Mouse (Mus musculus) stomach, postnatal 0 days (tissue): ENCODE measurements at regions not wholly inside any gene's neighbourhood (a gene's known extent, or its start where the extent isn't known, plus 50 kb on each side); places are given as distances from the start of the nearest gene placed in this dataset.
"Not testable (repeated sequence)": the region's sequence is repeated elsewhere in the genome, so short reads cannot be mapped to it uniquely, and the experiment has no call there.

Experiments
- ATAC-seq: fragments of 200-750 bp; cut with Nextera tagmentation; 2 replicates; pipeline ENCODE4 v1.8.0; 2017; ENCODE audit not compliant: low FRiP score, low TSS enrichment
- DNase-seq: peaks from one replicate; pipeline ENCODE4 v3.0.0-alpha.2; 2016; ENCODE audit warnings: low spot score
- H3K27ac ChIP-seq: fragments of 300-500 bp; sonication (generic); replicated peaks from 2 replicates; pipeline ENCODE4 v1.5.1; 2014; ENCODE audit warnings: mild to moderate bottlenecking, control low read depth
- H3K27me3 ChIP-seq: fragments of 300-500 bp; sonication (generic); 2 replicates; pipeline ENCODE4 v1.6.1; 2014; ENCODE audit warnings: low read length; ENCODE audit not compliant: control insufficient read depth, insufficient read depth
- H3K36me3 ChIP-seq: fragments of 300-500 bp; sonication (generic); 2 replicates; pipeline ENCODE4 v1.6.1; 2014; ENCODE audit warnings: low read length, mixed read lengths; ENCODE audit not compliant: control insufficient read depth, insufficient read depth
- H3K4me1 ChIP-seq: fragments of 300-500 bp; sonication (generic); replicated peaks from 2 replicates; pipeline ENCODE4 v1.6.1; 2014; ENCODE audit warnings: antibody characterized with exemption; ENCODE audit not compliant: control insufficient read depth, insufficient read depth
- H3K4me2 ChIP-seq: fragments of 300-500 bp; sonication (generic); replicated peaks from 2 replicates; pipeline ENCODE4 v1.6.1; 2014; ENCODE audit warnings: low read depth, mild to moderate bottlenecking, control low read depth, moderate library complexity
- H3K4me3 ChIP-seq: fragments of 300-500 bp; sonication (generic); 2 replicates; pipeline ENCODE4 v1.5.1; 2014; ENCODE audit warnings: low read depth, low read length, control low read depth
- H3K9ac ChIP-seq: fragments of 300-500 bp; sonication (generic); 2 replicates; pipeline ENCODE4 v1.6.1; 2014; ENCODE audit warnings: mild to moderate bottlenecking, low read length, control low read depth, mixed read lengths
- H3K9me3 ChIP-seq: fragments of 300-500 bp; sonication (generic); 2 replicates; pipeline ENCODE4 v1.6.1; 2016; ENCODE audit warnings: low read length; ENCODE audit not compliant: control insufficient read depth
- CTCF ChIP-seq: IDR thresholded peaks from 2 replicates; pipeline ENCODE4 v1.5.1; 2016; ENCODE audit warnings: antibody characterized with exemption, low read depth, mild to moderate bottlenecking, moderate library complexity
- EP300 ChIP-seq: optimal IDR thresholded peaks from 2 replicates; pipeline ENCODE3; 2016; ENCODE audit warnings: antibody characterized with exemption
- WGBS: fragments of 180-500 bp; shearing (Covaris S2); extraction: QIAGEN DNeasy Blood & Tissue Kit; methylation state at CpG from one replicate; pipeline ENCODE4 v1.1.7; 2014; 5-methylcytosine and 5-hydroxymethylcytosine counted together

DNA sequence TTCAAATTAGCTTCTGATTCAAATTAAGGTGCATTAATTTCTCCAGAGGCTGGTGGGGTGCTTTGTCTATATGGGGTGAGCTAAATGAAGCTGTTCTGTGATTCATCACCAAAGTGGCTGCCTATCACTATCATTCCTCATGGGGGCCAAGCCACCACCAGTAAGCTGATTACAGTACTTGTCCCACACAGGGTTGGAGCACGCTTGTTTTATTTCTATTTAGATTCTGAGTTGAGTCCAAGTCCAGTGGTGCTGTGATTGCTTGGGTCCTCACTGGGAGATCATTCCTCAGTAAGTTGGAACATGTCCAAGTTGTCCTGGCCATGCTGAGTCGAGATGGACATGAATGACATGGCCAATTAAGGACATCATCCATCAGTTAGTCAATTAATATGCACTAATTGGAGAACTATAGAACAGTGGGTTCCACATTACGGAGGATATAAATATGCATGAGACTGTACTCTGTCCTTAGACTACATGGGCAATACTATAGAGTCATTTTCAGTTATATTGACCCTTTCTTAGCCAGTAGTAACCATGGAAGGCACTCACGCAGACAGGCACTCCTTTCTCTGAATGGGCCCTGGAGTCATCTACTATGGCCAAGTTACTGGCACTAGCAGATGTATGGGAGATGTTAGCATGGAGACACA is 105.3 kb upstream of the Tacr1 start:
- no peak for DNase-seq
- H3K27ac ChIP-seq = no peak overlapping the region
- whole genome bisulfite sequencing = 81% methylated on average over 4 of the region's 4 CpGs
- H3K9me3 ChIP-seq = no peaks in the 10 kb centered on the region
- H3K27me3 ChIP-seq = no peaks in the 10 kb centered on the region
- no peak overlapping the region for H3K4me2 ChIP-seq
- no peak for ATAC-seq
- H3K4me1 ChIP-seq = no peaks in the 10 kb centered on the region
- TF ChIP-seq EP300 (no peak), CTCF (no peak)
- no peak overlapping the region for H3K4me3 ChIP-seq
- H3K9ac ChIP-seq = no peak overlapping the region
- H3K36me3 ChIP-seq = no peaks in the 10 kb centered on the region

DNA sequence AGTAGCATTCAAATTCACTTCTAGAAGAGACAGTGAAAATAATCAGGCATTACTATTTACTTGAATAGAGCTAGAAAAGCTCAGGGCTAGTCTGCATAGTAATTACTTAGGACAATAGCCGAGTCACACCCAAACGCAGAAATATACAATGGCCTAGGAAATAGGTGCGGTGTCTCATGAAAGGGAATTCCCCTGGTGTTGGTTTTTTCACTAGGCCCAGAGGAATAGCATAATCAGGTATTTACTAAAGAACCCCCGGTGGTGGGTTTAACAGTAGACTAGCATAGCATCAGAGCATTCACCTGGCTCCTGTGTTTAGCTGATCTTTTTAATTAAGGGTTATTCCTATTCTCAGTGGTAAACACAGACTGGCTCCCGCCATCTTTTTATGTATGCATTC is 99.9 kb upstream of the Tacr1 start:
- not testable (repeated sequence) for H3K4me1 ChIP-seq, H3K4me2 ChIP-seq, ATAC-seq, H3K4me3 ChIP-seq, DNase-seq, H3K9me3 ChIP-seq, H3K36me3 ChIP-seq, H3K9ac ChIP-seq, H3K27me3 ChIP-seq, H3K27ac ChIP-seq
- WGBS = 82% methylated on average over 5 of the region's 5 CpGs

DNA sequence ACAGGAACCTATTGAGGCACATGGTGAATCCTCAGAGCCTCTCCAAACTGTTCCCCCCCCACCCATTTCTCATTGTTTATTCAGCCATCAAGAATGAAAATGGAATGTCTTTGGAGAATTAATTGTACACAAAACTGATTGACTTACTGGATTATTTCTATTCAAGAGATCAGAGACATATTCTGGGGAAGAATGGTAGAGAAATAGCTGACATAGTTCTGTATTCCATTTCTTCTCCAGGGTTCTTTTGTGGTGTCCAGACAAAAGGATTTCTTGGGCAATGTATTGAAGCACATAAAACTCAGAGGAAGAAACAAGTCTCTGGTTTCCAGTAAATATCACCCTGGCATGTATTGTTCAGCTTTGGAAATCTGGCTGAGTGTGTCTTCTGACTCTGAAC is 88.4 kb upstream of the Tacr1 start:
- TF ChIP-seq CTCF (no peak), EP300 (no peak)
- no peak for ATAC-seq
- Histone ChIP-seq H3K27ac (no peak overlapping the region), H3K4me1 (no peaks in the 10 kb centered on the region), H3K9me3 (no peaks in the 10 kb centered on the region), H3K27me3 (no peaks in the 10 kb centered on the region), H3K4me2 (no peak overlapping the region), H3K4me3 (no peak overlapping the region), H3K36me3 (no peaks in the 10 kb centered on the region), H3K9ac (no peak overlapping the region)
- no peak for DNase-seq
